Mouse (Mus musculus): ENCODE measurements around the gene Rad9a. TPM values are rescaled to one million over a fixed set of nuclear protein-coding genes. Genes with fewer than 3 reads are reported as not detected.

Gene Rad9a
- polyA plus RNA-seq, 1 experiment, result 16.7 TPM

DNA sequence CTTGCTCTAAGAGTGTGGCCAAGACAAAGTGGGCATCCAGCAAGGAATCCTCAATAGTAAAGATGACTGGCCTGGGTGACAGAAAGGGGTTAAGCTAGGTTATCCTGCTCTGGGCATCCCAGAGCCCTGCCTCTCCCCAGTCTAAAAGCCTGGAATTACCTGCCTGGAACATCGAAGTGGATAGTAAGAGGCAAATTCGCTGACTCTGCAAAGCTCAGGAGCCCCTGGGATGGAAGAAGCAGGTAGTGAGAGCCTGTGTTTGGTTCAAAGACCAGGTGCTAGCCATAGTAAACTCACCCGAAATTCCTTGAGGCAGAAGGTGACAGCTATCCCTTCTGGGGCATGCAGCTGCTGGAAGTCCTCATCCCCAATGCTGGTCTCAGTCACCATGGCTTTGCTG, 4.3 kb downstream of the Rad9a start:
- Histone ChIP-seq H3K27me3 (ENCODE audit: control insufficient read depth, insufficient read depth, insufficient read length) (no peaks in the 10 kb centered on the region), H3K4me2 (ENCODE audit: low read depth) (no peak overlapping the region), H3ac (ENCODE audit: control insufficient read depth, insufficient read length) (no peak overlapping the region), H3K79me2 (ENCODE audit: control insufficient read depth, insufficient read depth) (peaks cover 35% of the 10 kb centered on the region), H3K4me3 (no peak overlapping the region), H3K36me3 (ENCODE audit: control insufficient read depth, insufficient read depth) (peaks cover 23% of the 10 kb centered on the region)
- TF ChIP-seq POLR2A (IDR thresholded peaks at IDR 0.05; ENCODE audit: insufficient read length, low read depth) (peak; percentile 9), E2F4 (IDR thresholded peaks at IDR 0.05; ENCODE audit: insufficient read depth) (no peak), POLR2AphosphoS2 (IDR thresholded peaks at IDR 0.05; ENCODE audit: insufficient read length, low read depth) (peak; percentile 55), TCF3 (IDR thresholded peaks at IDR 0.05; ENCODE audit: insufficient read length, low read depth) (no peak), MAX (IDR thresholded peaks at IDR 0.05; ENCODE audit: low read depth) (no peak), CEBPB (IDR thresholded peaks at IDR 0.05; ENCODE audit: insufficient read depth, poor library complexity, severe bottlenecking) (no peak), SRF (IDR thresholded peaks at IDR 0.05; ENCODE audit: control insufficient read depth, insufficient read length, low read depth) (no peak), USF1 (IDR thresholded peaks at IDR 0.05; ENCODE audit: low read depth) (no peak), REST (IDR thresholded peaks at IDR 0.05; ENCODE audit: insufficient read depth, insufficient read length) (no peak), MYOD1 (IDR thresholded peaks at IDR 0.05; ENCODE audit: control insufficient read depth in 1 of 3, insufficient read length in 2 of 3, low read depth in 2 of 3) (peak in 1 of 3 experiments; percentile 2), MYOG (IDR thresholded peaks at IDR 0.05; ENCODE audit: control insufficient read depth in 1 of 3, insufficient read depth in 1 of 3, insufficient read length in 2 of 3, low read depth in 2 of 3) (no peak), TCF12 (IDR thresholded peaks at IDR 0.05; ENCODE audit: insufficient read depth, poor library complexity, severe bottlenecking) (no peak)

DNA sequence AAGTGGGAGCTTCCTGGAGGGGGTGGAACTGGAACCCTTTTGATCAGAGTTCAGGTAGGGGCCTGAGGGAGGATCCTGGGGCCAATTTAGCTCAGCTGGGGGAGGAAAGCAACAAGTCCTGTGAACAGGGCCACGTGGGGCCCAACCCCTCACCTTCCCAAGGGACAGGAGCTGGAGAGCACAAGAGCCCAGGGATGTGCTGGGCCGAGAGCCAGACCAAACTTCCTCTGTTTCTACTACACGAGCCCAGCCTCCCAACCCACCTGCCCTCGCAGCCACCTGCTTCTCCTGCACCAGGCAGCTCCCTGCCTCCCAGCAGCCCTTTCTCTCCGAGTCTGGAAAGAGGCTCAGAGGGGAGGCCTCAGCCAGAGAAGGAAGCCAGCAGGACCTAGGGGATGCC, 4.9 kb downstream of the Rad9a start:
- peaks cover 23% of the 10 kb centered on the region for H3K36me3 ChIP-seq (ENCODE audit: control insufficient read depth, insufficient read depth)

DNA sequence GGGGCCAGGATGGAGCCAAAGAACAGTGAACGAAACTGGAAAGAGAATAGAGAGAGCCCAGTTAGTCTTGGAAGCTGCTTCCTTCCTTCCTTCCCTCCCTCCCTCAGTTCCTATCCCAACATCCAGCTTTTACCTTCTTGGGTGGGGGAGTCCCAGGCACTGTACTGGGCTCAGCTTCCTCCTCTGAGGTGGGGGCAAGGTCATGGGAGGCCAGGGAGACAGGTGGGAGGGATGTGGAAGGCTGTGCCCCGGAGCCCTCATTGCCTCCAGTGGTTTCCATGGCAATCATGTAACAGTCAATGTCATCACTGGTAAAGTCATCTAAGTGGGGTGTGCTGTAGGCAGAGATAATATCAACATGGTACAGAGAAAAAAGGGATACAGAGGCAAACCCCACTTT, 5.4 kb downstream of the Rad9a start:
- H3K4me2 ChIP-seq (ENCODE audit: low read depth), result no peak overlapping the region
- H3ac ChIP-seq (ENCODE audit: control insufficient read depth, insufficient read length), result no peak overlapping the region
- TF ChIP-seq MYOD1 (IDR thresholded peaks at IDR 0.05; ENCODE audit: control insufficient read depth in 1 of 3, insufficient read length in 2 of 3, low read depth in 2 of 3), result no peak
- no peak for TF ChIP-seq POLR2A (IDR thresholded peaks at IDR 0.05; ENCODE audit: insufficient read length, low read depth)
- no peak for TF ChIP-seq SRF (IDR thresholded peaks at IDR 0.05; ENCODE audit: control insufficient read depth, insufficient read length, low read depth)
- H3K4me3 ChIP-seq, result no peak overlapping the region
- peaks cover 23% of the 10 kb centered on the region for H3K36me3 ChIP-seq (ENCODE audit: control insufficient read depth, insufficient read depth)
- H3K79me2 ChIP-seq (ENCODE audit: control insufficient read depth, insufficient read depth), result peaks cover 33% of the 10 kb centered on the region
- no peaks in the 10 kb centered on the region for H3K27me3 ChIP-seq (ENCODE audit: control insufficient read depth, insufficient read depth, insufficient read length)

More for the DNA sequence above, 4.9 kb downstream of the Rad9a start:
- no peaks in the 10 kb centered on the region for H3K27me3 ChIP-seq (ENCODE audit: control insufficient read depth, insufficient read depth, insufficient read length)
- no peak overlapping the region for H3K4me3 ChIP-seq
- no peak overlapping the region for H3K4me2 ChIP-seq (ENCODE audit: low read depth)
- TF ChIP-seq MYOG (IDR thresholded peaks at IDR 0.05; ENCODE audit: control insufficient read depth in 1 of 3, insufficient read depth in 1 of 3, insufficient read length in 2 of 3, low read depth in 2 of 3), result no peak
- no peak for TF ChIP-seq MAX (IDR thresholded peaks at IDR 0.05; ENCODE audit: low read depth)
- no peak for TF ChIP-seq TCF3 (IDR thresholded peaks at IDR 0.05; ENCODE audit: insufficient read length, low read depth)
- TF ChIP-seq POLR2A (IDR thresholded peaks at IDR 0.05; ENCODE audit: insufficient read length, low read depth), result no peak
- TF ChIP-seq E2F4 (IDR thresholded peaks at IDR 0.05; ENCODE audit: insufficient read depth), result no peak
- no peak for TF ChIP-seq CEBPB (IDR thresholded peaks at IDR 0.05; ENCODE audit: insufficient read depth, poor library complexity, severe bottlenecking)
- no peak for TF ChIP-seq MYOD1 (IDR thresholded peaks at IDR 0.05; ENCODE audit: control insufficient read depth in 1 of 3, insufficient read length in 2 of 3, low read depth in 2 of 3)
- TF ChIP-seq TCF12 (IDR thresholded peaks at IDR 0.05; ENCODE audit: insufficient read depth, poor library complexity, severe bottlenecking), result no peak
- no peak for TF ChIP-seq SRF (IDR thresholded peaks at IDR 0.05; ENCODE audit: control insufficient read depth, insufficient read length, low read depth)
- TF ChIP-seq POLR2AphosphoS2 (IDR thresholded peaks at IDR 0.05; ENCODE audit: insufficient read length, low read depth), result no peak
- H3K79me2 ChIP-seq (ENCODE audit: control insufficient read depth, insufficient read depth), result peaks cover 35% of the 10 kb centered on the region
- H3ac ChIP-seq (ENCODE audit: control insufficient read depth, insufficient read length), result no peak overlapping the region

DNA sequence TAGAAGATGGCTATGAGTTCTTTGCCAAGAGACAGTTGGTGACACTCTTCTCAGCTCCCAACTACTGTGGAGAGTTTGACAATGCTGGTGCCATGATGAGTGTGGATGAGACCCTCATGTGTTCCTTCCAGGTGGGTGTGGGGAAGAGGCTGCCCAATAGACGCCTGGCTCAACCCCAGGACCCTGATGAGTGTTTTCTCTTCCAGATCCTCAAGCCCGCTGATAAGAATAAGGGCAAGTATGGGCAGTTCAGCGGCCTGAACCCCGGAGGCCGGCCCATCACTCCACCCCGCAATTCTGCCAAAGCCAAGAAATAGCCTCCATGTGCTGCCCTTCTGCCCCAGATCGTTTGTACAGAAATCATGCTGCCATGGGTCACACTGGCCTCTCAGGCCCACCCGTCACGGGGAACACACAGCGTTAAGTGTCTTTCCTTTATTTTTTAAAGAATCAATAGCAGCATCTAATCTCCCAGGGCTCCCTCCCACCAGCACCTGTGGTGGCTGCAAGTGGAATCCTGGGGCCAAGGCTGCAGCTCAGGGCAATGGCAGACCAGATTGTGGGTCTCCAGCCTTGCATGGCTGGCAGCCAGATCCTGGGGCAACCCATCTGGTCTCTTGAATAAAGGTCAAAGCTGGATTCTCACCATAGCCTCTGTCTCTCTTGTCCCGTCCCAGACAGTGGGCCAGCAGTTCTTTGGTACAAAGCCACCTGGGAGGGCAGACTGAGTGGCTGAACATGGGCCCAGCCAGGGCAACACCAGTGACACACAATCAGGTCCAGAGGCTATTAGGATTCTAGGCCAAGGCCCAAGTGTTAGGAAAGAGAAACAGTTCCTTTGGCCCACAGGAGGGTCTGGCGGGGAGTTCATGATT, 6.4 kb downstream of the Rad9a start:
- Histone ChIP-seq H3K4me2 (ENCODE audit: low read depth) (no peak overlapping the region), H3K79me2 (ENCODE audit: control insufficient read depth, insufficient read depth) (peaks cover 23% of the 10 kb centered on the region), H3K36me3 (ENCODE audit: control insufficient read depth, insufficient read depth) (peaks cover 23% of the 10 kb centered on the region), H3K27me3 (ENCODE audit: control insufficient read depth, insufficient read depth, insufficient read length) (no peaks in the 10 kb centered on the region), H3ac (ENCODE audit: control insufficient read depth, insufficient read length) (no peak overlapping the region), H3K4me3 (no peak overlapping the region)
- TF ChIP-seq E2F4 (IDR thresholded peaks at IDR 0.05; ENCODE audit: insufficient read depth) (no peak), USF1 (IDR thresholded peaks at IDR 0.05; ENCODE audit: low read depth) (no peak), TCF12 (IDR thresholded peaks at IDR 0.05; ENCODE audit: insufficient read depth, poor library complexity, severe bottlenecking) (no peak), POLR2A (IDR thresholded peaks at IDR 0.05; ENCODE audit: insufficient read length, low read depth) (no peak), CEBPB (IDR thresholded peaks at IDR 0.05; ENCODE audit: insufficient read depth, poor library complexity, severe bottlenecking) (no peak), MYOD1 (IDR thresholded peaks at IDR 0.05; ENCODE audit: control insufficient read depth in 1 of 3, insufficient read length in 2 of 3, low read depth in 2 of 3) (no peak), POLR2AphosphoS2 (IDR thresholded peaks at IDR 0.05; ENCODE audit: insufficient read length, low read depth) (no peak), SRF (IDR thresholded peaks at IDR 0.05; ENCODE audit: control insufficient read depth, insufficient read length, low read depth) (no peak), TCF3 (IDR thresholded peaks at IDR 0.05; ENCODE audit: insufficient read length, low read depth) (no peak)
